Mouse (Mus musculus): ENCODE results near the gene Fam151a. TPM values are rescaled to one million over a fixed set of nuclear protein-coding genes. Genes with fewer than 3 reads are reported as not detected.
"Not testable (repeated sequence)": the region's sequence is repeated elsewhere in the genome, so short reads cannot be mapped to it uniquely, and the experiment has no call there.

Gene Fam151a
- polyA plus RNA-seq, 1 experiment from 2014 or later: not detected

DNA sequence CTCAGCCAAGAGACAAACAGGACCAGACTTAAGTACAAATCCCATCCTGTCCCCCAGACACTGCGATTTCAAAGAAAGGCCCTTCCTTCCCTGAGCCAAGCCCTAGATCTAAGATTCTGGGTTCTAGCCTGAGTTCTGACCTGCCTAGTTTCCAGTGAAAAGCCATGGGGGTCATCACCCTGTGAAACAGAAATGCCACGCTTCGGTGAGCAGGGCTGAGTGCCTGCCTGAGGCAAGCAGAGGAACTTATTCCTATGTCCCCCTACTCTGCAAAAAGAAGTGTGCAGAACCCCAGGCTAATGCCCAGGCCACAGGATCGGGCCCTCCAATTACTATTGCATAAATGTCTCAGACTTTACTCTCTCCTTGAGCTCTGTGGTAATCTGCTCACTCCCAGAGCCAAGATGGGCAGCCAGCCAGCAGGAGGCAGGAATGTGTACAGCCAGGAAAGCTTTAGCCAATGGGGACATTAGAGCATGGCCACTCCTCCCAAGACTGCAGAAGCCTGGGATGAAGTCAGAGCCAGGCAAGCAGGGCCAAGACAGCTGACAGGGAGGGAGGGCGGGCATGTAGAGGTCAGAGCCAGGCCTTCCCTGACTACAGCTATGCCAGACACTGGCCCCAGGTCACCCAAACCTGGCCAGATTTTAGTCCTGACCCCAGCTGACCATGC, 44.6 kb downstream of the Fam151a start:
- H3K36me3 ChIP-seq: no peaks in the 10 kb centered on the region
- ATAC-seq (ENCODE audit: low FRiP score): peak; percentile 72
- H3K4me2 ChIP-seq: no peak overlapping the region
- no peaks in the 10 kb centered on the region for H3K9me3 ChIP-seq (replicated peaks)
- no peak overlapping the region for H3K9ac ChIP-seq (replicated peaks)
- H3K27me3 ChIP-seq (replicated peaks): no peaks in the 10 kb centered on the region
- H3K27ac ChIP-seq (replicated peaks): peak overlapping the region; percentile 77
- 49% methylated on average over 5 of the region's 5 CpGs for WGBS
- no peak overlapping the region for H3K4me3 ChIP-seq (replicated peaks)
- H3K4me1 ChIP-seq: peaks cover 44% of the 10 kb centered on the region

DNA sequence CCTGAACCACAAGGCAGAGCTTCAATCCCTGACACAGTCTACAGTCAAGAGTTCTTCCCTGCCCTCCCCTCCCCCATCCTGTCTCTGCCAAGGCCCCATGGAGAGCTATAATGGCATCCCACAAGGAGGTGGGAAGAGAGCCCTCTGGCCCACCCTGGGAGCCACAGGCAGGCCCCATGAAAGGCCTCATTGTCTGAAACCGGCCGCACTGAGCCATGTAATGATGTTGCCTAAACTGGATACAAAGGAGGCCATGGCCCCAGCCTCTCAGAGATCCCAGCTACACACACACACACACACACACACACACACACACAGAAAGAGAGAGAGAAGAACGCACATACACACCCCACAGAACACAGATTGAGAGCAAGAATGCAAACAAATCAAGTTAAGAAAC, 46.4 kb downstream of the Fam151a start:
- Histone ChIP-seq H3K27ac (replicated peaks) (peak overlapping the region; percentile 29; the same call in 1 of the 2 replicates), H3K9me3 (replicated peaks) (no peaks in the 10 kb centered on the region), H3K9ac (replicated peaks) (no peak overlapping the region), H3K27me3 (replicated peaks) (no peaks in the 10 kb centered on the region), H3K4me3 (replicated peaks) (no peak overlapping the region), H3K4me2 (no peak overlapping the region), H3K36me3 (no peaks in the 10 kb centered on the region), H3K4me1 (peaks cover 44% of the 10 kb centered on the region)
- ATAC-seq (ENCODE audit: low FRiP score): peak; percentile 27
- WGBS: 8% methylated on average over 3 of the region's 3 CpGs

DNA sequence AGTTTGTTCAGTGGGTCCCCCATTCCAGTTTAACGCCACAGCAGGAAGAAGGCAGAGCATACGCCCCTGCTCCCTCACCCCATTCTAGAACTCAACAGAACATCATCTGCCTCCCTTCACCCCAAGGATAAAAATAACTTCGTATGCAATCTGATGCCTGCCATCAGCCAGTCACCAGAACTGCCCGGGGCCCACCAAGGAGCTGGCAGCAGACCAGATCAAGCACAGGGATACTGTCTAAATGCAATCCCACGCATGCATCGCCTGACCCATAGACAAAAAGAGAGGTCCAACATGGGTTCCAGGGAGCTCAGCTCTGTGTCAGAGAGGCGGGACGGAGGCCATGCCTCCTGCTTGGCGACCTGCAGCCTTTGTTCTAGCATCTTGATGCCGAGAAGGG, 49.4 kb downstream of the Fam151a start:
- Histone ChIP-seq H3K9ac (replicated peaks) (no peak overlapping the region), H3K36me3 (no peaks in the 10 kb centered on the region), H3K9me3 (replicated peaks) (no peaks in the 10 kb centered on the region), H3K4me1 (peaks cover 55% of the 10 kb centered on the region), H3K27me3 (replicated peaks) (no peaks in the 10 kb centered on the region), H3K4me3 (replicated peaks) (no peak overlapping the region), H3K27ac (replicated peaks) (no peak overlapping the region), H3K4me2 (no peak overlapping the region)
- WGBS: 73% methylated on average over 10 of the region's 10 CpGs
- no peak for ATAC-seq (ENCODE audit: low FRiP score)

DNA sequence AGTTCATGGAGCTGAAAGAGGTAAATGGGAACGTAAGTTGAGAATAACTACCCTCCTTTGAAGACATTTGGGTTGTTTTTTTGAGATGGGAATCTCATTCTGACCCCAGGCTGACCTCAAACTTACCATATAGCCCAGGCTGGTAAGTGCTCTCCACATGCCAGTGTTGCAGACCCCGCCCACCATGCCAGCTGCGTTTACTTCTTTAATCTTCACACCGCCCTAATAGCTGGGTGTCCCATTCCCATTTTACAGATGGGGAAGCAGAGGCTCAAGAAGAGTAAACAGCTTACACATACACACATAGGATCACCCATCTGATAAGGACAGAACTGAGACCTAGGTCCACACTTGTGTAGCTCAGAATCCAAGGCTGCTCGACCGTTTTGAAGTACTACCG, 51.1 kb downstream of the Fam151a start:
- H3K9ac ChIP-seq (replicated peaks): no peak overlapping the region
- H3K27ac ChIP-seq (replicated peaks): no peak overlapping the region
- 91% methylated on average over 7 of the region's 7 CpGs for WGBS
- peaks cover 45% of the 10 kb centered on the region for H3K4me1 ChIP-seq
- H3K4me2 ChIP-seq: no peak overlapping the region
- no peaks in the 10 kb centered on the region for H3K36me3 ChIP-seq
- H3K9me3 ChIP-seq (replicated peaks): no peaks in the 10 kb centered on the region
- H3K4me3 ChIP-seq (replicated peaks): no peak overlapping the region
- H3K27me3 ChIP-seq (replicated peaks): no peaks in the 10 kb centered on the region
- ATAC-seq (ENCODE audit: low FRiP score): no peak

DNA sequence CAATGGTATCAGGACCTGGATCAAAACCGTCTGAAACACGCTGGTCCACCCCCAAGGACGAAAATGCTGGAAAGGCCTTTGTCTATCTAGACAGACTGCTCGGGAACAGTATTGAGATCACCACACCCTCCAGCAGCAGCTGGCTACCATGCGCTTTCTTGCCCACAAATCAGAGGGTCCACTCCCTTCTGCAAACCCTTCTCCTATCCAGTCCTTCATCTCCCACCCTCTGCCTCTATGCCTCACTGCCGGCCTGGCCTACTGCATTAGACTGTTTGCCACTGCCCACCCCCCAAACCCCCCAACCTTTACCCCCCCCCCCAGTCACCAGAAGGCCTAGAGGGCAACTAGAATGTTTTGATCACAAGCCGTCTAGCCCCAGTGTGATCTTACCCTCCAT, 51.7 kb downstream of the Fam151a start:
- Histone ChIP-seq H3K4me3 (replicated peaks) (no peak overlapping the region), H3K27me3 (replicated peaks) (no peaks in the 10 kb centered on the region), H3K9me3 (replicated peaks) (no peaks in the 10 kb centered on the region), H3K9ac (replicated peaks) (no peak overlapping the region), H3K4me1 (peaks cover 45% of the 10 kb centered on the region), H3K27ac (replicated peaks) (peak overlapping the region; percentile 84), H3K4me2 (no peak overlapping the region), H3K36me3 (no peaks in the 10 kb centered on the region)
- ATAC-seq (ENCODE audit: low FRiP score): peak; percentile 46; the same call in 1 of the 2 replicates
- WGBS: 55% methylated on average over 7 of the region's 7 CpGs

DNA sequence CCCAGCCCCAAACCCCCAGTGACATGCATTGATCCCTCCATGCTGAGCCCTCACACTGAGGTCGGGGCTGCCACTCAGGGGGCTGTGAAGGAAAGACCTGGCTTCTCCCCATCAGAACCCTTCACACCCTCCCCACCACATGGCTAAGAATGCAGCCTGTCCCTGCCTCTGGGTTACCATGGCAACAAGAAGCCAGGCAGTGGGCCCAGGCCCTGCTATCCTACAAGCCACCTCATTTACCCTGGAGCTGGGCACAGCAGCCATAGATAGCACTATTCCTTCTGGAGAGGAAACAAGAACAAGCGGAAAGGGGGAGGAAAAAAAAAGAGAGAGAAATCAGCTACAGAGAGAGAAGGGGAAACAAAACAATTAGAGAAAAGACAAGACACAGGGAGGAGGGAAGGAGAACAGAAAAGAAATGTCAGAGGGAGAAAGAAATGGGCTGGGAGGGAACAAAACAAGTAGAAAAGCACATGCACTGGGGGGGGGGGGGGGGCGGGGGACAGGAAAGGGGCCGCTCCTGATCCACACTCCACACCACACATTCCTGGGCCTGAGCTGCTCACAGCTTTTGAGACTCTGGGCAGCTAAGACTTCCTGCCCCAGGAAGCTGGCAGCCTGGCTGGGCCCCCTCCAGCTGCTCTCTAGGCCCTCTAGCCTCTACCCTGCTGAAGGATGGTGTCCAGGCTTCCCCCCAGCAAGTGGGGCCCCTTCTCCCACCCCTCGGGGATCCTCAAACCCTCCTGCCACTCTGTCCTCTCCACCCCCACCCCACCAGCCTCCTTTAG, 52.3 kb downstream of the Fam151a start:
- no peak overlapping the region for H3K4me2 ChIP-seq

DNA sequence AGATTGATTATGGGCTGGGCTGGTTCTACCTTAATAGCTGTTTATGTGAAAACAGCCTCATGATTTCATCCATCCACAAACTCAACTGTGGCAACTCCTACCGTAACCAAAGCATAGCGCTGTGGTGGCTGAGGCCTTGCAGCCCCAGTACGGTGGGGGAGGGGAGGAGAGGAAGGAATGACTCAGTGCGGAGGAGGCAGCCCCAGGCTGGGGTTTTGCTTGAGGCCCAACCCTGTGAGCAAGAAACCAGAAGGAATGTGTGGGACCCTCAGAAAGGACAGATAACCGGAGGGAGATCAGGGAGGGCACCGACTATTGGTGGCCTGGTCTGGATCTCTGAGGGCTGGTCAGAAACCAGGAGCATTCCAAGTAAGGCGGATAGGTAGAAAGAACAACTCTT, 54.1 kb downstream of the Fam151a start:
- Histone ChIP-seq H3K9me3 (replicated peaks) (no peaks in the 10 kb centered on the region), H3K36me3 (no peaks in the 10 kb centered on the region), H3K4me2 (no peak overlapping the region), H3K4me3 (replicated peaks) (no peak overlapping the region), H3K27me3 (replicated peaks) (no peaks in the 10 kb centered on the region), H3K4me1 (peaks cover 39% of the 10 kb centered on the region), H3K27ac (replicated peaks) (0 out of 2 replicates have a peak overlapping the region, but pooled peaks have one; percentile 19), H3K9ac (replicated peaks) (no peak overlapping the region)
- no peak for ATAC-seq (ENCODE audit: low FRiP score)
- WGBS: 51% methylated on average over 7 of the region's 7 CpGs

More for the DNA sequence above, 52.3 kb downstream of the Fam151a start:
- peak overlapping the region; percentile 84 for H3K27ac ChIP-seq (replicated peaks)
- 0 out of 2 replicates have a peak overlapping the region, but pooled peaks have one; percentile 12 for H3K9ac ChIP-seq (replicated peaks)
- no peak overlapping the region for H3K4me3 ChIP-seq (replicated peaks)
- H3K36me3 ChIP-seq: no peaks in the 10 kb centered on the region
- 9% methylated on average over 4 of the region's 5 CpGs for WGBS
- H3K4me1 ChIP-seq: peaks cover 42% of the 10 kb centered on the region
- no peaks in the 10 kb centered on the region for H3K27me3 ChIP-seq (replicated peaks)
- H3K9me3 ChIP-seq (replicated peaks): no peaks in the 10 kb centered on the region
- ATAC-seq (ENCODE audit: low FRiP score): peak; percentile 90

DNA sequence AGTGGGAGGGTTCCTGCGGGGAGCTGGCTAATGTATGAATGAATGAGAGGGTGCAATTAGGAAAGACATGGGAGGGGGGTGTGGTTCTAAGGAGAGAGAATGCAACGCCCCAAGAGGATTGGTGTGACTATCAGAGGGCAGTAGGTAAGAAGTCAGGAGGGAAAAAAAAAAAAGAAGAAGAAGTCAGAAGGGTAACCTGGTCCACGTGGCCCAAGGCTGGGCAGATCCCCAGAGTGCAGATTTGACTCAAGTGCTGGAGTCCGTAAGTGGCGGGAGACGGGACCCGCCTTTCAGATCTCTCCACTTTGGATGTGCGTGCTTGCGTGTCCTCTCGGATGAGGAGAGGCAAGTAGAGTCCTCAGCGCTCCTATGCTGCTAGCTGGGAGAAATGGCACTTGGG, 54.9 kb downstream of the Fam151a start:
- Histone ChIP-seq H3K27me3 (replicated peaks) (no peaks in the 10 kb centered on the region), H3K27ac (replicated peaks) (no peak overlapping the region), H3K4me2 (no peak overlapping the region), H3K4me1 (peaks cover 38% of the 10 kb centered on the region), H3K36me3 (no peaks in the 10 kb centered on the region), H3K4me3 (replicated peaks) (no peak overlapping the region), H3K9ac (replicated peaks) (no peak overlapping the region), H3K9me3 (replicated peaks) (no peaks in the 10 kb centered on the region)
- ATAC-seq (ENCODE audit: low FRiP score): no peak
- 83% methylated on average over 11 of the region's 11 CpGs for WGBS

DNA sequence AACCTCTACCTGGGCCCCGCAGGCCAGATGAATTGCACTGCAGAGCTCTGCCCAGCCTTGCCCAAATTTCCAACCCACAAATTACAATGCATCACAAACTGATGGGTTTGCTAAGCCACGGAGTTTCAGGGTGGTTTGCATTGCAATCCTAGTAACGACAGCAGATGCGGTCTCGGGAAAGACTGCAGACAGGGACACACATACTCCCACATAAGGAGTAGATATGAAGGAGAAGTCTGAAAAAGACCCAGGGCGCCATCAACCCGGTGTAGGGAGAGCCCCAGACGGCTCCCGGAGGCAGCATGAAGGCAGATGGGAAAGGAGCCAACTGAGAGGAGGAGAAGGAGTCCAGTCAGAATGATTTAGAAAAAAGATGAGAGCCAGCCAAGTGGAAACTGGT, 56.0 kb downstream of the Fam151a start:
- WGBS: 56% methylated on average over 9 of the region's 9 CpGs
- Histone ChIP-seq H3K4me2 (no peak overlapping the region), H3K36me3 (no peaks in the 10 kb centered on the region), H3K27me3 (replicated peaks) (no peaks in the 10 kb centered on the region), H3K9ac (replicated peaks) (no peak overlapping the region), H3K27ac (replicated peaks) (no peak overlapping the region), H3K4me1 (peaks cover 38% of the 10 kb centered on the region), H3K4me3 (replicated peaks) (no peak overlapping the region), H3K9me3 (replicated peaks) (no peaks in the 10 kb centered on the region)
- ATAC-seq (ENCODE audit: low FRiP score): no peak

DNA sequence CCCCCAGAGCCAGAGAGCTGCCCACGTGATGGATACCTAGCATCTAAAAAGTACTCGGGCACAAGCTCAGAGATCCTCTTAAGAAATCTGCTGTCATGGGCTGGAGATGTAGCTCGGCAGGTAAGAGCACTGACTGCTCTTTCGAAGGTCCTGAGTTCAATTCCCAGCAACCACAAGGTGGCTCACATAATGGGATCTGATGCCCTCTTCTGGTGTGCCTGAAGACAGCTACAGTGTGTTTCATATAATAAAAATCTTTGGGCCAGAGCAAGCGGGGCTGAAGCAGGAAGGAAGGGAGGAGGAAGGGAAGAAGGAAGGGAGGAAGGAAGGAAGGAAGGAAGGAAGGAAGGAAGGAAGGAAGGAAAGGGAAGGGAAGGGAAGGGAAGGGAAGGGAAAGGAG, 56.5 kb downstream of the Fam151a start:
- WGBS: 89% methylated on average over 5 of the region's 5 CpGs
- ATAC-seq (ENCODE audit: low FRiP score): not testable (repeated sequence)
- peaks cover 36% of the 10 kb centered on the region for H3K4me1 ChIP-seq

DNA sequence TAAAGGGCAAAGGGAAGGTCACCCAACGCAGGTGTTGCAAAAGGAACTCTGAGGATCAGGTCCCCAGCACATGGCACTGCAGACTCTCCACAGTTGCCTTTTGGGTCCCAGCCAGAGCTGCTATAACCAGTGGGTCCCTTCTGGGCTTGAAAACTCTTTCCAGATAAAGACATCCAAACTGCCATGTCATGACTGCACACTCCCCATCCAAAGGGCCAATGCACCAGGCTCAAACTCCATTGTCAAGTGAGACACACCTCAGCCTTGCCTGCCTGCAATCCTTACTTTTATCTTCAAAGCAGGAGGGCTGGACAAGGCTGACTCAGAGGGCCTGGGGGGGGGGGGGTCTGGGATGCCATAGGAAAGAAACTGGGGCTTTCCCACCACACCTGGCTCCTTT, 57.2 kb downstream of the Fam151a start:
- WGBS: 91% methylated on average over 1 of the region's 1 CpGs
- Histone ChIP-seq H3K9me3 (replicated peaks) (no peaks in the 10 kb centered on the region), H3K4me1 (peaks cover 29% of the 10 kb centered on the region), H3K36me3 (no peaks in the 10 kb centered on the region), H3K4me2 (no peak overlapping the region), H3K27ac (replicated peaks) (no peak overlapping the region), H3K27me3 (replicated peaks) (no peaks in the 10 kb centered on the region), H3K9ac (replicated peaks) (no peak overlapping the region), H3K4me3 (replicated peaks) (no peak overlapping the region)
- no peak for ATAC-seq (ENCODE audit: low FRiP score)

More for the DNA sequence above, 56.5 kb downstream of the Fam151a start:
- not testable (repeated sequence) for H3K27me3 ChIP-seq (replicated peaks); H3K36me3 ChIP-seq; H3K27ac ChIP-seq (replicated peaks); H3K4me3 ChIP-seq (replicated peaks); H3K4me2 ChIP-seq; H3K9me3 ChIP-seq (replicated peaks); H3K9ac ChIP-seq (replicated peaks)

DNA sequence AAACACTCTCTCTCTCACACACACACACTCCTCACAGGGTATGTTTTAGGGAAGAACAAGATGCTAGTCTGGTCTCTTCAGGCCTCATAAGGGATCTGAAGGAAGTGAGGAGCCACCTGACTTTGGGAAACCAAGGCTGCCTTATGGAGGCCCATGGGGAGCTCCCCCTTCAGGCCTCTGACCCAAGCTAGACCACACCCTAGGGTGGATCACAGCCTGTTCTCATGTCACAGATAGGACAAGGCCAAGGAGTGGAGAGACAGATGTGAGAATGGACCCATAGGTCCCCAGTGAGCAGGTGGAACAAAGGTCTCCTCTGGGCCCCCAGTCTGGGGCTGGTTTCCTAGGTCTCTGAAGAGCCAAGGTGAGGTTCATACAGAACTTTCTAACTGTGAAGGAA, 58.6 kb downstream of the Fam151a start:
- Histone ChIP-seq H3K36me3 (no peaks in the 10 kb centered on the region), H3K9me3 (replicated peaks) (no peaks in the 10 kb centered on the region), H3K27ac (replicated peaks) (no peak overlapping the region), H3K9ac (replicated peaks) (no peak overlapping the region), H3K4me2 (no peak overlapping the region), H3K4me1 (peaks cover 17% of the 10 kb centered on the region), H3K4me3 (replicated peaks) (no peak overlapping the region), H3K27me3 (replicated peaks) (no peaks in the 10 kb centered on the region)
- ATAC-seq (ENCODE audit: low FRiP score): no peak
